Mouse (Mus musculus): Measurements from ENCODE around the gene Kcne2.

- TF ChIP-seq CTCF (IDR thresholded peaks at IDR 0.05) (peak; percentile 93), EP300 (IDR thresholded peaks at IDR 0.05) (no peak; the same call in 1 of the 2 replicates)
Observed at GRCm38 (mm10) chr16:92286609-92287008, 5.6 kb upstream of the Kcne2 start.

Data from lung, postnatal 0 days (tissue).